Mouse (Mus musculus): ENCODE measurements around the gene Olfr3. TPM values are rescaled to one million over a fixed set of nuclear protein-coding genes. Genes with fewer than 3 reads are reported as not detected.

The Olfr3 gene
- polyA plus RNA-seq (2014; fragmentation: Illumina TruSeq; extraction: RNeasy Lipid Tissue Mini Kit (QIAGEN cat#74804); ENCODE audit: low replicate concordance) = not detected

DNA sequence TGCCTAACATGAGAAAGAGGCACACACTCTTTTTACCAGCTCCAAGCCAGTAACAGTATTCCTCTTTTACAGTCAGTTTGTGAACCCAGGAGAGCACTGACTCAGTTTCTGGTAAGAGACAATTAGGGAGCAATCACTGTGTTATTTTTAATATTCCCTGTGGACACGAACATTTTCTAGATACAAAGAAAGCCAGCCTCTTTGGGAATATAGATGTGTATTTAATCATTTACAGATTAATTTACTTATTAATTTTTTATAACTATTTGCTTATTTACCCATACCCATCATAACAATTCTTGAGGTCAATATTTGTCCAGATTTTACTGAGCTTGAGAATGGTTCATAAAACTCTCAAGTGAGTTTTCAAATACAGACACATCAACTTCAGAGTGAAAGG lies at the start of gene Olfr3:
Gene Olfr3, minus strand, starts transcription at position 101 of the 400 bp plus-strand sequence.

DNA sequence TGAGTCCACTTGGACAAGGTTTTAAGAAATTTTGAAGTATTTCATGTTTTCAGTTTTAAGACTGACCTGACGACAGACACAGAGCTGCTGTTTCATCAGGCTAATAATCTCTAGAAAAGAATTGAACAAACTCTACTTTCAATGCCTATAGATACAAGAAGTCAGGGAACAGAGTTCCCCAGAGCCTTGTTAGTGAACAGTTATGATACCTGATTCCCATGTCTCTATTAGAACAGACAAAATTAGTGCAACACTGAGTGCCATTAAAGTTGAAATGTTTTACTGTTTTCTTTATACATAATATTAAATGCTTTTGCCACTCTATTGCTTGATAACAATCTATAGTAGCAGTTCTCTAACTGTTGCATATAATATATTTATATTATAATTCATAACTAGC lies 45.7 kb upstream of the Olfr3 start, which contains the start of gene Olfr351:
Gene Olfr351, minus strand, starts transcription at position 101 of the 400 bp plus-strand sequence.

DNA sequence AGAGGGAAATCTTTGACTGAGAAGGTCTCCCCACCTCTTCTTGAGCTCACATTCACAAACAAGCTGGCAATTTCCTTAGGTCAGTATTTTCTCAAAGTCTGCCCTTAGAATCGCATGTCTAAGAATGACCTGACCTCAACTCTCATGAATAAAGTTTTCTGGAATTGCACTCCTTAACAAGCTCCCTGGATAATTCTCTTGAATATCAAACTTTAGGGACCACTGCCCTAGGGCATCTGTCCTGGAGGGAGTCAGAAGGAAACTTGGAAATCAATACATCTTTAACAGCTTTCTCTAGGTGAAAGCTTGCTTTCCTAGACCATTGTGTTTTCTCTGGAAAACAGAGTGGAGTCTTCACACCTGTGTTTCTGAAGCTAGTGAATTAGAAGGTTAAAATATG lies 29.2 kb upstream of the Olfr3 start, which contains the start of gene Olfr350:
Gene Olfr350, plus strand, starts transcription at position 301 of the 400 bp plus-strand sequence.

DNA sequence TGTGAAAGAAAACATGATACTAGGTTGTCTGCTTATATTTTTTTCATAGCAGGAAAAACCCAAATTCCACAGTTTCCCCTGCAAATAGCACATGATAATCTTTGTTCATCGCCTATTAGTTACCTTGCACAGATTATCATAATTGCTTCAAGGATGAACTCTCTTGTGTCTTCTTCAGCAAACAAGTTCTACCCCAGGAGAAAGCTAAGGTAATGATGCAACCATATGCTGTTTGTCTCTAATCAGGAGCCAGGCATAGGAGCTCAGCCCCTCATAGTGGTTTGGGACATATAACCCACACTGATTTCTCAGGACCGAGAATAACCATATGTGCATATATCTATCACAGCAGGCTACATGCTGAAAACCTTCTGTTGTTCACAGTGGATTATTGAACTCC lies 26.6 kb downstream of the Olfr3 start, which contains the start of gene Olfr50:
Gene Olfr50, plus strand, starts transcription at position 301 of the 400 bp plus-strand sequence.

GRCm38 (mm10) chr2:36783976-36784375 lies 32.9 kb downstream of the Olfr3 start, which contains the start of gene Olfr348:
Gene Olfr348, plus strand, starts transcription at chr2:36784276.

Other genes with a start within 250 kb of the Olfr3 start
- gene Olfr345, start 177.0 kb downstream of the Olfr3 start, polyA plus RNA-seq (2014; fragmentation: Illumina TruSeq; extraction: RNeasy Lipid Tissue Mini Kit (QIAGEN cat#74804); ENCODE audit: low replicate concordance) = not detected
- gene Olfr346, start 131.2 kb downstream of the Olfr3 start, polyA plus RNA-seq (2014; fragmentation: Illumina TruSeq; extraction: RNeasy Lipid Tissue Mini Kit (QIAGEN cat#74804); ENCODE audit: low replicate concordance) = not detected
- gene Olfr347, start 85.1 kb downstream of the Olfr3 start, polyA plus RNA-seq (2014; fragmentation: Illumina TruSeq; extraction: RNeasy Lipid Tissue Mini Kit (QIAGEN cat#74804); ENCODE audit: low replicate concordance) = not detected
- not detected for gene Olfr348, start 32.8 kb downstream of the Olfr3 start, polyA plus RNA-seq (2014; fragmentation: Illumina TruSeq; extraction: RNeasy Lipid Tissue Mini Kit (QIAGEN cat#74804); ENCODE audit: low replicate concordance)
- not detected for gene Olfr50, start 26.5 kb downstream of the Olfr3 start, polyA plus RNA-seq (2014; fragmentation: Illumina TruSeq; extraction: RNeasy Lipid Tissue Mini Kit (QIAGEN cat#74804); ENCODE audit: low replicate concordance)
- gene Olfr350, start 29.3 kb upstream of the Olfr3 start, polyA plus RNA-seq (2014; fragmentation: Illumina TruSeq; extraction: RNeasy Lipid Tissue Mini Kit (QIAGEN cat#74804); ENCODE audit: low replicate concordance) = not detected
- not detected for gene Olfr351, start 45.6 kb upstream of the Olfr3 start, polyA plus RNA-seq (2014; fragmentation: Illumina TruSeq; extraction: RNeasy Lipid Tissue Mini Kit (QIAGEN cat#74804); ENCODE audit: low replicate concordance)
- gene Olfr352, start 51.4 kb upstream of the Olfr3 start, polyA plus RNA-seq (2014; fragmentation: Illumina TruSeq; extraction: RNeasy Lipid Tissue Mini Kit (QIAGEN cat#74804); ENCODE audit: low replicate concordance) = not detected
- gene Olfr353, start 75.9 kb upstream of the Olfr3 start, polyA plus RNA-seq (2014; fragmentation: Illumina TruSeq; extraction: RNeasy Lipid Tissue Mini Kit (QIAGEN cat#74804); ENCODE audit: low replicate concordance) = not detected
- not detected for gene Olfr354, start 88.6 kb upstream of the Olfr3 start, polyA plus RNA-seq (2014; fragmentation: Illumina TruSeq; extraction: RNeasy Lipid Tissue Mini Kit (QIAGEN cat#74804); ENCODE audit: low replicate concordance)
- gene Olfr355, start 111.9 kb upstream of the Olfr3 start, polyA plus RNA-seq (2014; fragmentation: Illumina TruSeq; extraction: RNeasy Lipid Tissue Mini Kit (QIAGEN cat#74804); ENCODE audit: low replicate concordance) = not detected
- not detected for gene Olfr356, start 120.1 kb upstream of the Olfr3 start, polyA plus RNA-seq (2014; fragmentation: Illumina TruSeq; extraction: RNeasy Lipid Tissue Mini Kit (QIAGEN cat#74804); ENCODE audit: low replicate concordance)
- gene Olfr357, start 176.8 kb upstream of the Olfr3 start, polyA plus RNA-seq (2014; fragmentation: Illumina TruSeq; extraction: RNeasy Lipid Tissue Mini Kit (QIAGEN cat#74804); ENCODE audit: low replicate concordance) = not detected
- not detected for gene Olfr358, start 192.3 kb upstream of the Olfr3 start, polyA plus RNA-seq (2014; fragmentation: Illumina TruSeq; extraction: RNeasy Lipid Tissue Mini Kit (QIAGEN cat#74804); ENCODE audit: low replicate concordance)
- not detected for gene Olfr360, start 248.7 kb upstream of the Olfr3 start, polyA plus RNA-seq (2014; fragmentation: Illumina TruSeq; extraction: RNeasy Lipid Tissue Mini Kit (QIAGEN cat#74804); ENCODE audit: low replicate concordance)